Mouse (Mus musculus) layer of hippocampus, postnatal 10 days (tissue): ENCODE measurements around the gene Zfp385c. TPM values are rescaled to one million over a fixed set of nuclear protein-coding genes. Genes with fewer than 3 reads are reported as not detected.
"Not testable (repeated sequence)": the region's sequence is repeated elsewhere in the genome, so short reads cannot be mapped to it uniquely, and the experiment has no call there.

Experiments
- DNase-seq, 2 experiments: peaks; one replicate each; pipeline ENCODE4 v3.0.0; 2021; ENCODE audit warnings: low spot score in 2 of 2
- total RNA-seq, 2 experiments: library from RNA; stranded (reverse); gene quantifications; 2 replicates each; pipeline ENCODE4 v1.2.3; 2021

Zfp385c gene
- total RNA-seq, 2 experiments from 2014 or later, result 0.54 to 0.57 TPM

DNA sequence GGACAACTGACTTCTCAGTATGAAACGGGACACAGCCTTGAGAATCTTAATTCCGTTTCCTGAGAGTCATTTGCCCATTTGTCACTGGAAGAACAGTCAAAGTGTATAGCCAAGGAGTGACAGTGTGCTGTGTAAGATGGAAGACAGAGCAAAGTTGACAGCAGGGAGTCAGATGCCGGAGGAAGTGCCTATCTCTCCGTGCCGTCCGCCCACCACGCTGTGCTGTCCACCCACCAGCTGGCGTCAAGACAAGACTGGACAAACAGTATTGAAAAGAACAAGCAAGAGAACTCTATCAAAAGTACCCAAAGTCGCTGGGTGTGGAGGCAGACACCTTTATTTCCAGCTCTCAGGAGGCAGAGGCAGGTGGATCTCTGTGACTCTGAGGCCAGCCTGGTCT lies 89.1 kb downstream of the Zfp385c start:
- no peak for DNase-seq

DNA sequence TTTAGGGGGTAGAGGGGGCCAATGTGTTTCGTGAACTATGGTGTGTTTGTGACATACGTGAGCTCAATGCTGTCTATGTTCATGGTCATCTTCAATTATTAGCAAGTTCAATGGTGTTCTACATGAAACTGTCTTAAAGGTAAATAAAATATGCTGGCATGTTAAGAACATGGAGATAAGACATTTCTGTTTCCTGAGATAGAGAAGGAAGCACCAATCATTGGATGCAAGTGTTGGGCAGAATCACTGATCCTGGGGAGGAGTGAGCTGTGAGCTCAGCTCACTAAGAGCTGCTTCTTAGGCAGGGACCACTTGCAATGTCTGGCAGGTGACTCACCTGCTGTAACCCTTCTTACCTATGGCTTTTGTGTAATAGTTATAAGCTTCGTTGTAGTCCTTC lies 90.9 kb downstream of the Zfp385c start:
- no peak for DNase-seq

DNA sequence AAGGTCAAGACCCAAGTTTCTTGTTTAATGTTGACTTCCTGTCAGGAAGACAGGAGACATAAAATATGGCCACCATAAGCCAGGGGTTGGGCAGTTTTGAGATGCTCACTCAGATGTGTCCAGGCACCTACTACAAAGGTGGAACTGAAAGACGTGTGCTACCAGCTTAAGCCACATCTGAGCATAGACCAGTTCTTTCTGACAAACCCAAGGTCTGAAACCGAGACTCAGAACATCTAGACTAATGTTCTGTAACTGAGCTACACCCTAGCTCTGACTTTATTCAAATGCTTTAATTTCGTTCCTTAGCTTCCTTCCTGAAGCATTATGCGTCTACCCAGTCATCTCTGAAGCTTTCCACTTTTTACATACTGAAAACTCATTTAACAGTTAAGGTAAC lies 94.2 kb downstream of the Zfp385c start:
- DNase-seq, result no peak

DNA sequence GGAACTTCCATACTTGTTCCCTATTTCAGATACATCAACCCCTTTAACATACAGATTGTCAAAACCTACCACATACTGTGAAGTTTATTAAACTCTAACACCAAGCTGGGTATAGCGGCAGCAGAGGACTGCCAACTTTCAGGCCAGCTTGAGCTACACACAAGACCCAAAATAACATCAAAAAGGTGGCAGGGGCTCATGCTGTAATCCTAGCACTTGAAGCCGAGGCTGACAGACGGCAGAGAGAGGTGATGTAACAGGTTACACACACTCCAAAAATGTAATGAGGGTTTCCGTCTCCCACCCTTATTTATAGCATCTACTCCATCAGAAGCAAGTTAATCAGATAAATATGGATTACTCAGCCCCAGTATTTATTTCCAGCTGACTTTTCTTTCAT lies 96.7 kb downstream of the Zfp385c start:
- no peak for DNase-seq

DNA sequence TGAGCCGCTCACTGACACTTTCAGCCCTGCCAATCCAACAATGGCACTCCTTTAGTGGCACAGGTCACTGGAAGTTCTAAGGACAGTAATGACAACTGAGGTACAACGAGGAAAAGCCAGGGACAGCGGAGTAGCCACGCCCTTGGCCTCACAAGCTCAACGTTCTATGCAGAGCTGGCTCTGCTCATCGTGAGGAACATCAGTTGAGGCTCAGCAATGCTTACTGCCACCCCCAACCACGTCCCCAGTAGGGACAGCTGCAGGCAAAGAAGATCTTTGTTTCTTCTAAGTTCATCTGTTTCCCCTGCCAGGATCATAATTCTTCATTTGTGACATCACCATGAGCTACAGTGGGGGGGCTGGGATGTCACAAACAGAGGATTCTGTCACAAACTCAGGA lies 97.6 kb downstream of the Zfp385c start:
- DNase-seq, result no peak

DNA sequence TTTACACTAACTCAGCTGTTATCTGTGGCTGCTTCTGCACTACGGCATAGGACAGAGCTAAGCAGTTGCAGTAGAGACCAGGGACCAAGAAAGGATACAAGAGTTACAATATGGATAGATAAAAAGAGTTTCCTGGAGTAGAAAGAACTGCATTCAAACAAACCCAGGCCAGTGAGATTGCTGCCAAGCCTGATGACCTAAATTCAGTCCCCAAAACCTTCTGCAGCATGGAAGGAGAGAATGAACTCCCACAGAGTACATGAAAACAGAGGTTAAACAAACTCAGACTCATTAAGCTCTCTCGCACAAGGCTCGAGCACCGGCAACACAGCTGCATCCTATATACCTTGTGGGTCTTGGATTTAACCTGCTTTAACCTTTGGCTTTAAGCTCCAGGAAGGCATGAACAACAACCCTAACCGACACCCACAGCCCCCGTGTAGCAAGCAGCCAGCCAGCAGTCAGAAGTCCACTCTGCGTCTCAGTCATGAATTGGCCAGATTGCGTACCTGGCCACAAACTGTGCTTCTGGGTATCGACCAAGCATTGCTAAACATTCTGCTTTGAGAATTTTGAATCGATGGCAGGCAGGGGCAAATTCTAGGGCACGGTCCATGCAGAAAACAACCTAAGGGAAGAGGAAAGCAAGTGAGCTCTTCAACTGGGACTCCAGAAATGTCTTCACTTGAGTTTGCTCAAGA lies 99.8 kb downstream of the Zfp385c start:
- DNase-seq, result no peak

GRCm38 (mm10) chr11:100588462-100588861 lies 103.8 kb downstream of the Zfp385c start:
- no peak for DNase-seq

GRCm38 (mm10) chr11:100585148-100585547 lies 107.1 kb downstream of the Zfp385c start:
- no peak for DNase-seq

- DNase-seq, result no peak
These were observed 107.7 kb downstream of the Zfp385c start for GRCm38 (mm10) chr11:100584561-100584961.

GRCm38 (mm10) chr11:100582836-100583235 lies 109.4 kb downstream of the Zfp385c start:
- no peak for DNase-seq

GRCm38 (mm10) chr11:100582413-100582812 lies 109.8 kb downstream of the Zfp385c start:
- DNase-seq, result not testable (repeated sequence)

GRCm38 (mm10) chr11:100581756-100582155 lies 110.5 kb downstream of the Zfp385c start:
- peak; percentile 59 to 66 for DNase-seq

DNA sequence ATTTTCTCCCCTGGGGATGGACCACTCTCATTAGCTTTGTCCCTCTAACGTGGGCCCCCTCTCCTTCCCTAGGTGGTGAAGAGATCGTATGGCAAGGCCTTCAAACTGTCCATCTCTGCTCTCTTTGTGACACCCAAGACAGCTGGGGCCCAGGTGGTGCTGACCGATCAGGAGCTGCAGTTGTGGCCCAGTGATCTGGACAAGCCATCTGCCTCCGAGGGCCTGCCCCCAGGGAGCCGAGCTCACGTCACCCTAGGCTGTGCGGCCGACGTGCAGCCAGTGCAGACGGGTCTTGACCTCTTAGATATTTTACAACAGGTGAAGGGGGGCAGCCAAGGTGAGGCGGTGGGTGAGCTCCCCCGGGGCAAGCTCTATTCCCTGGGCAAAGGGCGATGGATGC lies 112.0 kb downstream of the Zfp385c start:
- no peak for DNase-seq

- no peak for DNase-seq
These were observed 113.0 kb downstream of the Zfp385c start for GRCm38 (mm10) chr11:100579116-100579799.

GRCm38 (mm10) chr11:100577852-100578599 lies 114.2 kb downstream of the Zfp385c start:
- no peak for DNase-seq

Other genes starting within 250 kb of the Zfp385c start
- gene Klhl11, start 219.7 kb downstream of the Zfp385c start, total RNA-seq, result 10 to 100 TPM; 71.8 to 72.9 TPM
- gene Acly, start 164.5 kb downstream of the Zfp385c start, total RNA-seq, result 100 to 1,000 TPM; 127 to 134 TPM
- 1 to 10 TPM; 1.0 to 1.6 TPM for gene Ttc25, start 146.8 kb downstream of the Zfp385c start, total RNA-seq
- gene Cnp, start 117.6 kb downstream of the Zfp385c start, total RNA-seq, result 10 to 100 TPM; 88.0 to 92.7 TPM
- gene Nkiras2, start 73.2 kb downstream of the Zfp385c start, total RNA-seq, result 10 to 100 TPM; 25.6 to 27.9 TPM
- 100 to 1,000 TPM; 250 to 255 TPM for gene Dnajc7, start 72.3 kb downstream of the Zfp385c start, total RNA-seq
- gene Dhx58, start 11.8 kb upstream of the Zfp385c start, total RNA-seq, result 1 to 10 TPM; 1.2 to 1.9 TPM
- 10 to 100 TPM; 61.6 to 66.2 TPM for gene Kat2a, start 20.0 kb upstream of the Zfp385c start, total RNA-seq
- gene Hspb9, start 21.4 kb upstream of the Zfp385c start, total RNA-seq, result not detected
- 100 to 1,000 TPM; 152 to 165 TPM for gene Rab5c, start 45.8 kb upstream of the Zfp385c start, total RNA-seq
- gene Kcnh4, start 67.5 kb upstream of the Zfp385c start, total RNA-seq, result 1 to 10 TPM; 1.5 to 2.2 TPM
- gene Hcrt, start 70.5 kb upstream of the Zfp385c start, total RNA-seq, result under 1 TPM in 1 of 2 experiments, not detected in 1; 0.62 TPM
- gene Ghdc, start 78.5 kb upstream of the Zfp385c start, total RNA-seq, result 1 to 10 TPM; 5.5 to 7.2 TPM
- 10 to 100 TPM; 12.2 to 13.0 TPM for gene Stat5b, start 158.3 kb upstream of the Zfp385c start, total RNA-seq
- gene Stat5a, start 166.9 kb upstream of the Zfp385c start, total RNA-seq, result 1 to 10 TPM; 2.4 to 3.9 TPM
- gene Stat3, start 247.1 kb upstream of the Zfp385c start, total RNA-seq, result 10 to 100 TPM; 35.9 to 39.0 TPM